In genomic region chr5:82069221-82069620, GRCm38 (mm10) we compare ENCODE assay signal across 4 mouse cellular contexts.
DNase-seq lines count a peak whose midpoint lies in the region; TF ChIP-seq lines count a peak whose summit lies in the region.
"Not testable (repeated sequence)": the region's sequence is repeated elsewhere in the genome, so short reads cannot be mapped to it uniquely, and the experiment has no call there.

No protein-coding gene starts in this region.

- not testable (repeated sequence) for TF ChIP-seq CTCF in ES-Bruce4 (IDR thresholded peaks at IDR 0.05; ENCODE audit: low read depth, low read length)

- H3K4me3 ChIP-seq in ES-Bruce4 (ENCODE audit: low read depth, low read length) (peak overlapping the region; percentile 88), ES-E14 (ENCODE audit: insufficient read depth in 1 of 2, low read depth in 1 of 2, low read length in 2 of 2, poor library complexity in 1 of 2, severe bottlenecking in 1 of 2) (peak overlapping the region; percentile 66 to 68)

- in situ Hi-C loops in ES-E14 (cut with MboI; ENCODE audit: low sequenced_read_pairs in 2 of 2, unreplicated experiment in 2 of 2) = not testable (repeated sequence)

- not testable (repeated sequence) for H3K36me3 ChIP-seq in ES-Bruce4 (ENCODE audit: control insufficient read depth, insufficient read depth, low read length, poor library complexity, severe bottlenecking); ES-E14 (ENCODE audit: control insufficient read depth, insufficient read depth, low read length, poor library complexity, severe bottlenecking)

- H3K9ac ChIP-seq in ES-Bruce4 (ENCODE audit: low read depth, poor library complexity, severe bottlenecking) = 0 out of 2 replicates have a peak overlapping the region, but pooled peaks have one; percentile 28
- H3K9ac ChIP-seq in ES-E14 (ENCODE audit: insufficient read depth, low read depth, low read length, poor library complexity, severe bottlenecking) = peak overlapping the region; percentile 47; the same call in 1 of the 2 replicates

- H3K9me3 ChIP-seq in ES-Bruce4 (replicated peaks; ENCODE audit: control insufficient read depth, insufficient read depth, low read length, poor library complexity, severe bottlenecking); ES-E14 (ENCODE audit: control insufficient read depth, insufficient read depth, low read depth, low read length): not testable (repeated sequence)

- H3K27me3 ChIP-seq in ES-Bruce4 (ENCODE audit: control insufficient read depth, insufficient read depth, low read length, poor library complexity, severe bottlenecking) = not testable (repeated sequence)

- DNase-seq in ES-E14 (ENCODE audit: low read depth, low spot score) (peak; percentile 19), WW6 (ENCODE audit: low read depth, low spot score) (peak; percentile 14)
- DNase-seq in layer of hippocampus, adult 11-12 months (ENCODE audit: low spot score) = peak; percentile 2

- H3K4me1 ChIP-seq in ES-Bruce4 (ENCODE audit: control insufficient read depth, insufficient read depth, low read length); ES-E14 (ENCODE audit: control insufficient read depth in 2 of 2, insufficient read depth in 2 of 2, low read length in 2 of 2, poor library complexity in 1 of 2): not testable (repeated sequence)

- TF ChIP-seq POLR2A in ES-Bruce4 (IDR thresholded peaks at IDR 0.05; ENCODE audit: insufficient read depth, low read length) = not testable (repeated sequence)

- TF ChIP-seq EP300 in ES-Bruce4 (IDR thresholded peaks at IDR 0.05; ENCODE audit: insufficient read depth, low read depth, low read length) = not testable (repeated sequence)

- H3K27ac ChIP-seq in ES-Bruce4 (ENCODE audit: insufficient read depth, low read length); ES-E14 (ENCODE audit: insufficient read depth, low read depth, low read length, poor library complexity, severe bottlenecking): not testable (repeated sequence)
